Mouse (Mus musculus) heart, postnatal 36 days (tissue): Measurements from ENCODE around the gene Acsm2. TPM values are rescaled to one million over a fixed set of nuclear protein-coding genes. Genes with fewer than 3 reads are reported as not detected.

Experiments used
- total RNA-seq, 2 experiments: library from RNA; stranded (reverse); gene quantifications; 2 replicates each; pipeline ENCODE4 v1.2.3; 2021

Gene Acsm2
- total RNA-seq, 2 experiments from 2014 or later, result not detected

Other genes with a start within 250 kb of the Acsm2 start
- gene Gp2, start 95.1 kb upstream of the Acsm2 start, total RNA-seq, result not detected
- gene Umod, start 75.1 kb upstream of the Acsm2 start, total RNA-seq, result not detected
- gene Acsm5, start 34.9 kb upstream of the Acsm2 start, total RNA-seq, result 10 to 100 TPM in 1 of 2 experiments, 1 to 10 TPM in 1; 8.8 to 17.7 TPM
- gene Pdilt, start 30.9 kb upstream of the Acsm2 start, total RNA-seq, result not detected
- gene Acsm1, start 52.7 kb downstream of the Acsm2 start, total RNA-seq, result not detected
- not detected for gene Acsm4, start 135.7 kb downstream of the Acsm2 start, total RNA-seq
- 10 to 100 TPM; 14.8 to 17.6 TPM for gene Thumpd1, start 166.5 kb downstream of the Acsm2 start, total RNA-seq
- gene Acsm3, start 206.6 kb downstream of the Acsm2 start, total RNA-seq, result under 1 TPM; 0.38 to 0.83 TPM
- gene Rexo5, start 239.7 kb downstream of the Acsm2 start, total RNA-seq, result 1 to 10 TPM; 1.6 to 1.7 TPM
- 1 to 10 TPM; 1.9 to 2.3 TPM for gene Eri2, start 239.7 kb downstream of the Acsm2 start, total RNA-seq